Comparison of ENCODE assay signal across 9 mouse cellular contexts in the genomic region with DNA sequence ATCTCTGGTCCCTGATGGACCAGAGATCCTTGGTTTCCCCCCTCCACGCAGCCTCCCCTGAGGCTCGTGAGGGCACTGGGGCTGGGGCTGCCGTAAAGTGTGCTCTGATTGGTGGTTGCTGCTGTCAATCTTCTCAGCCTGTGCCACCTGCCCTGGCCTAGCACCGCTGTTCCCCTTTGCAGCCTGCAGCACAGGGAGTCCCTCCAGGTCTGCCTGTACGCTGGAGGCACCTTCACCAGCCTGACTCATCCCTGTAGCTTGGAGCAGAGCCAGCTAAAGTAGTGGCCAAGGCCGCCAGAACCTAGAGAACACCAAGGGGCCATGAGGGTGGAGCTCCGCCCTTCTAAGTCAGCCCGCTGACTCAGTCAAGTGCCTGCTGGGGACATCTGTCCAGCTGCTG. TPM values are rescaled to one million over a fixed set of nuclear protein-coding genes. Genes with fewer than 3 reads are reported as not detected.
A peak's percentile ranks its signal among the peaks of the same experiment; 100 is the strongest.
DNase-seq lines count a peak whose midpoint lies in the region; ATAC-seq lines count a peak whose summit lies in the region.
"Had no signal": no experiment of that assay in that cellular context is flagged by ENCODE, and none has a peak within 500 bp of the region (broad histone marks: within the 10 kb centered on the region; RNA-seq: fewer than 3 reads in every experiment).

No protein-coding gene starts in this region.

- no peak for DNase-seq in hindbrain, embryonic 10.5 days (ENCODE audit: low spot score)
- peak; percentile 66 for DNase-seq in A20 (ENCODE audit: low read depth, low spot score)
- peak; percentile 92 for DNase-seq in adrenal gland, postnatal 36 days
- no peak for DNase-seq in limb, embryonic 10.5 days (ENCODE audit: low spot score)
- DNase-seq in yolk sac, embryonic 10.5 days (ENCODE audit: low spot score) = peak; percentile 4
- DNase-seq in frontal cortex, adult 2 months (ENCODE audit: extremely low spot score in 1 of 2, low spot score in 1 of 2) = no peak
- DNase-seq in T-cell, adult 2 months (ENCODE audit: low spot score) = no peak

- no peaks in the 10 kb centered on the region for H3K9me3 ChIP-seq in hindbrain, embryonic 10.5 days
- H3K9me3 ChIP-seq in hindbrain, embryonic 16.5 days (ENCODE audit: control insufficient read depth, low read length) = no peaks in the 10 kb centered on the region
- no peaks in the 10 kb centered on the region for H3K9me3 ChIP-seq in limb, embryonic 10.5 days (replicated peaks)

- peaks cover 57% of the 10 kb centered on the region for H3K4me1 ChIP-seq in hindbrain, embryonic 10.5 days (replicated peaks)
- H3K4me1 ChIP-seq in hindbrain, embryonic 16.5 days (ENCODE audit: control insufficient read depth, insufficient read depth, low read depth, low read length) = peaks cover 6% of the 10 kb centered on the region; the same call in 1 of the 2 replicates
- H3K4me1 ChIP-seq in limb, embryonic 10.5 days = peaks cover 44% of the 10 kb centered on the region

- WGBS in hindbrain, embryonic 10.5 days = 22% methylated on average over 8 of the region's 8 CpGs
- 31% methylated on average over 8 of the region's 8 CpGs for WGBS in hindbrain, embryonic 16.5 days
- WGBS in limb, embryonic 10.5 days = 26% methylated on average over 8 of the region's 8 CpGs

- H3K36me3 ChIP-seq in hindbrain, embryonic 10.5 days = no peaks in the 10 kb centered on the region
- H3K36me3 ChIP-seq in hindbrain, embryonic 16.5 days (ENCODE audit: control insufficient read depth, insufficient read depth, low read length) = no peaks in the 10 kb centered on the region
- H3K36me3 ChIP-seq in limb, embryonic 10.5 days = no peaks in the 10 kb centered on the region

- H3K27me3 ChIP-seq in hindbrain, embryonic 10.5 days (ENCODE audit: insufficient read depth, poor library complexity, severe bottlenecking) = peaks cover 44% of the 10 kb centered on the region
- no peaks in the 10 kb centered on the region for H3K27me3 ChIP-seq in hindbrain, embryonic 16.5 days (replicated peaks; ENCODE audit: control insufficient read depth, insufficient read depth, low read length)
- peaks cover 47% of the 10 kb centered on the region for H3K27me3 ChIP-seq in limb, embryonic 10.5 days (ENCODE audit: low read depth, poor library complexity, severe bottlenecking)

- H3K9ac ChIP-seq in hindbrain, embryonic 16.5 days (ENCODE audit: low read depth, low read length) = no peak overlapping the region

- ATAC-seq in hindbrain, embryonic 16.5 days = no peak

- H3K27ac ChIP-seq in hindbrain, embryonic 10.5 days = peak overlapping the region; percentile 4; the same call in 1 of the 2 replicates
- H3K27ac ChIP-seq in hindbrain, embryonic 16.5 days (ENCODE audit: low read depth, low read length) = no peak overlapping the region
- H3K27ac ChIP-seq in limb, embryonic 10.5 days = 0 out of 2 replicates have a peak overlapping the region, but pooled peaks have one; percentile 42

- peak overlapping the region; percentile 16; the same call in 1 of the 2 replicates for H3K4me3 ChIP-seq in hindbrain, embryonic 10.5 days
- no peak overlapping the region for H3K4me3 ChIP-seq in hindbrain, embryonic 16.5 days (ENCODE audit: low read length)
- H3K4me3 ChIP-seq in limb, embryonic 10.5 days = no peak overlapping the region

- no peak overlapping the region for H3K4me2 ChIP-seq in hindbrain, embryonic 16.5 days (ENCODE audit: low read length)

RNA-seq across cellular contexts. Expression of a gene that starts 7.7 kb away (rescaled TPM):
- 0.07 TPM in 2 replicates for polyA plus RNA-seq in hindbrain, embryonic 10.5 days (2016; fragmentation: Nextera tagmentation; extraction: Ambion mirVana)
- polyA plus RNA-seq in hindbrain, embryonic 16.5 days (2015; fragmentation: Nextera tagmentation; extraction: Ambion mirVana) = not detected in 2 replicates
- total RNA-seq in adrenal gland, postnatal 36 days (2021) = not detected
- 0.36 and 0.44 TPM in 2 replicates for polyA plus RNA-seq in limb, embryonic 10.5 days (2016; fragmentation: Nextera tagmentation; extraction: Ambion mirVana)
- 0.48 and 0.76 TPM in 2 replicates for polyA plus RNA-seq in frontal cortex, adult 2 months (2012; rRNA removed)
- total RNA-seq: heart, postnatal 36 days had no signal

RNA-seq across cellular contexts. Expression of a gene that starts 27.4 kb away (rescaled TPM):
- 0.08 and 0.10 TPM in 2 replicates for polyA plus RNA-seq in hindbrain, embryonic 10.5 days (2016; fragmentation: Nextera tagmentation; extraction: Ambion mirVana)
- polyA plus RNA-seq in hindbrain, embryonic 16.5 days (2015; fragmentation: Nextera tagmentation; extraction: Ambion mirVana) = 0.05 TPM in 1 of 2 replicates, not detected in the other
- total RNA-seq in adrenal gland, postnatal 36 days (2021) = not detected
- polyA plus RNA-seq in limb, embryonic 10.5 days (2016; fragmentation: Nextera tagmentation; extraction: Ambion mirVana) = 1.3 and 1.5 TPM in 2 replicates
- 0.14 and 0.23 TPM in 2 replicates for polyA plus RNA-seq in frontal cortex, adult 2 months (2012; rRNA removed)

Comparison
In these comparisons a context has a peak if more than half of its experiments do, and no peak if none do; other contexts are left out.
1. DNase-seq: peak in A20 (single experiment), adrenal gland, postnatal 36 days (2 of 2) and yolk sac, embryonic 10.5 days (single experiment); none in hindbrain, embryonic 10.5 days (single experiment), limb, embryonic 10.5 days (single experiment), frontal cortex, adult 2 months (0 of 2) and T-cell, adult 2 months (single experiment).